Mouse (Mus musculus) myocyte (in vitro differentiated cells): Measurements from ENCODE around the gene Slc34a3. TPM values are rescaled to one million over a fixed set of nuclear protein-coding genes. Genes with fewer than 3 reads are reported as not detected.

Source experiments
- H3K27me3 ChIP-seq: one replicate; pipeline ENCODE4 v1.6.1; 2011; ENCODE audit not compliant: control insufficient read depth, insufficient read depth, insufficient read length
- H3K36me3 ChIP-seq: one replicate; pipeline ENCODE4 v1.6.1; 2011; ENCODE audit not compliant: control insufficient read depth, insufficient read depth
- H3K4me2 ChIP-seq: one replicate; pipeline ENCODE4 v1.6.1; 2011; ENCODE audit warnings: low read depth, control low read depth
- H3K4me3 ChIP-seq: one replicate; pipeline ENCODE4 v1.5.1; 2011; ENCODE audit warnings: mild to moderate bottlenecking, control low read depth, moderate library complexity
- H3K79me2 ChIP-seq: one replicate; pipeline ENCODE4 v1.6.1; 2011; ENCODE audit not compliant: control insufficient read depth, insufficient read depth
- H3ac ChIP-seq: one replicate; pipeline ENCODE4 v1.6.1; 2011; ENCODE audit not compliant: control insufficient read depth, insufficient read length
- CEBPB ChIP-seq: IDR thresholded peaks from 2 replicates; pipeline ENCODE4 v1.6.1; 2011; ENCODE audit warnings: mild to moderate bottlenecking, moderate library complexity; ENCODE audit not compliant: poor library complexity, insufficient read depth, severe bottlenecking
- E2F4 ChIP-seq: IDR thresholded peaks from one replicate; pipeline ENCODE4 v1.6.1; 2011; ENCODE audit warnings: mild to moderate bottlenecking, control low read depth, moderate library complexity; ENCODE audit not compliant: insufficient read depth
- MAX ChIP-seq: IDR thresholded peaks from one replicate; pipeline ENCODE4 v1.6.1; 2011; ENCODE audit warnings: low read depth, mild to moderate bottlenecking, control low read depth
- MYOD1 ChIP-seq, 3 experiments: IDR thresholded peaks; one replicate each; pipeline ENCODE4 v1.6.1; 2011; ENCODE audit warnings: control low read depth in 2 of 3, low read depth in 2 of 3, mild to moderate bottlenecking in 2 of 3, moderate library complexity in 1 of 3; ENCODE audit not compliant: insufficient read length in 2 of 3, control insufficient read depth in 1 of 3
- MYOG ChIP-seq, 3 experiments: IDR thresholded peaks; one replicate each; pipeline ENCODE4 v1.6.1; 2011; ENCODE audit warnings: control low read depth in 2 of 3, low read depth in 2 of 3, mild to moderate bottlenecking in 2 of 3; ENCODE audit not compliant: insufficient read length in 2 of 3, control insufficient read depth in 1 of 3, insufficient read depth in 1 of 3
- POLR2A ChIP-seq: IDR thresholded peaks from one replicate; pipeline ENCODE4 v1.6.1; 2011; ENCODE audit warnings: low read depth, mild to moderate bottlenecking, control low read depth, moderate library complexity; ENCODE audit not compliant: insufficient read length
- POLR2AphosphoS2 ChIP-seq: IDR thresholded peaks from one replicate; pipeline ENCODE4 v1.6.1; 2011; ENCODE audit warnings: low read depth, control low read depth; ENCODE audit not compliant: insufficient read length
- REST ChIP-seq: IDR thresholded peaks from one replicate; pipeline ENCODE4 v1.6.1; 2011; ENCODE audit warnings: mild to moderate bottlenecking, control low read depth, moderate library complexity; ENCODE audit not compliant: insufficient read depth, insufficient read length
- SRF ChIP-seq: IDR thresholded peaks from one replicate; pipeline ENCODE4 v1.6.1; 2011; ENCODE audit warnings: low read depth; ENCODE audit not compliant: control insufficient read depth, insufficient read length
- TCF12 ChIP-seq: IDR thresholded peaks from one replicate; pipeline ENCODE4 v1.6.1; 2011; ENCODE audit warnings: mild to moderate bottlenecking, control low read depth; ENCODE audit not compliant: poor library complexity, insufficient read depth, severe bottlenecking
- TCF3 ChIP-seq: IDR thresholded peaks from one replicate; pipeline ENCODE4 v1.6.1; 2011; ENCODE audit warnings: low read depth, control low read depth; ENCODE audit not compliant: insufficient read length
- USF1 ChIP-seq: IDR thresholded peaks from one replicate; pipeline ENCODE4 v1.6.1; 2011; ENCODE audit warnings: low read depth, mild to moderate bottlenecking, control low read depth, moderate library complexity
- polyA plus RNA-seq: library from polyadenylated mRNA; unstranded; fragments of >200 nt; fragmentation: generic; extraction: Trizol; gene quantifications from one replicate; pipeline ENCODE4 v1.2.1, GENCODE M21; 2012; ENCODE audit warnings: missing spikeins

The Slc34a3 gene
- polyA plus RNA-seq, 1 experiment, result not detected

- Histone ChIP-seq H3K4me2 (peak overlapping the region; percentile 45), H3ac (no peak overlapping the region), H3K27me3 (peaks cover 21% of the 10 kb centered on the region), H3K36me3 (peaks cover 15% of the 10 kb centered on the region), H3K79me2 (peaks cover 11% of the 10 kb centered on the region), H3K4me3 (no peak overlapping the region)
- TF ChIP-seq TCF3 (peak; percentile 45), MYOG (IDR thresholded peaks at IDR 0.05; ENCODE audit: control insufficient read depth in 1 of 3, insufficient read depth in 1 of 3, insufficient read length in 2 of 3, low read depth in 2 of 3) (peak; percentile 70 to 97 (median 94)), MAX (no peak), SRF (no peak), MYOD1 (IDR thresholded peaks at IDR 0.05; ENCODE audit: control insufficient read depth in 1 of 3, insufficient read length in 2 of 3, low read depth in 2 of 3) (peak in 2 of 3 experiments; percentile 91 to 92), POLR2A (peak; percentile 47), TCF12 (no peak), REST (no peak), CEBPB (no peak), E2F4 (no peak)
Observed at GRCm38 (mm10) chr2:25226864-25227263, 7.3 kb downstream of the Slc34a3 start.

- Histone ChIP-seq H3ac (no peak overlapping the region), H3K4me2 (peak overlapping the region; percentile 76), H3K36me3 (peaks cover 23% of the 10 kb centered on the region), H3K27me3 (peaks cover 11% of the 10 kb centered on the region), H3K79me2 (peaks cover 11% of the 10 kb centered on the region), H3K4me3 (peak overlapping the region; percentile 99)
- TF ChIP-seq REST, result no peak
- TF ChIP-seq USF1, result no peak
- TF ChIP-seq MAX, result no peak
- TF ChIP-seq TCF12, result no peak
- TF ChIP-seq E2F4, result no peak
- no peak for TF ChIP-seq POLR2AphosphoS2
- TF ChIP-seq CEBPB, result no peak
Observed at GRCm38 (mm10) chr2:25225811-25226379, 8.3 kb downstream of the Slc34a3 start.

GRCm38 (mm10) chr2:25224766-25225752, 9.1 kb downstream of the Slc34a3 start:
- Histone ChIP-seq H3K36me3 (peaks cover 23% of the 10 kb centered on the region), H3ac (peak overlapping the region; percentile 59), H3K27me3 (peaks cover 3% of the 10 kb centered on the region), H3K4me2 (peak overlapping the region; percentile 76), H3K4me3 (peak overlapping the region; percentile 99), H3K79me2 (peaks cover 11% of the 10 kb centered on the region)
- no peak for TF ChIP-seq REST
- peak; percentile 58 for TF ChIP-seq POLR2A
- peak in 2 of 3 experiments; percentile 45 to 54 for TF ChIP-seq MYOD1 (IDR thresholded peaks at IDR 0.05; ENCODE audit: control insufficient read depth in 1 of 3, insufficient read length in 2 of 3, low read depth in 2 of 3)
- peak; percentile 32 for TF ChIP-seq E2F4
- TF ChIP-seq MYOG (IDR thresholded peaks at IDR 0.05; ENCODE audit: control insufficient read depth in 1 of 3, insufficient read depth in 1 of 3, insufficient read length in 2 of 3, low read depth in 2 of 3), result peak in 2 of 3 experiments; percentile 33 to 44
- TF ChIP-seq POLR2AphosphoS2, result peak; percentile 77

GRCm38 (mm10) chr2:25224492-25224765, 9.7 kb downstream of the Slc34a3 start, which contains the start of gene Tubb4b:
Gene Tubb4b, minus strand, starts transcription at chr2:25224702.
- H3K4me3 ChIP-seq, result peak within 1 kb of the TSS; percentile 99
- peaks cover 11% of the 10 kb centered on the region for H3K79me2 ChIP-seq
- H3K4me2 ChIP-seq, result peak within 1 kb of the TSS; percentile 99
- TF ChIP-seq POLR2A (peak; percentile 89), REST (peak; percentile 51), MAX (no peak), SRF (no peak), CEBPB (no peak), MYOG (IDR thresholded peaks at IDR 0.05; ENCODE audit: control insufficient read depth in 1 of 3, insufficient read depth in 1 of 3, insufficient read length in 2 of 3, low read depth in 2 of 3) (peak in 2 of 3 experiments; percentile 25 to 71), MYOD1 (IDR thresholded peaks at IDR 0.05; ENCODE audit: control insufficient read depth in 1 of 3, insufficient read length in 2 of 3, low read depth in 2 of 3) (peak in 2 of 3 experiments; percentile 45 to 68), E2F4 (no peak), USF1 (no peak), TCF3 (peak; percentile 31), TCF12 (no peak), POLR2AphosphoS2 (peak; percentile 96)
- peak within 1 kb of the TSS; percentile 59 for H3ac ChIP-seq
- H3K36me3 ChIP-seq, result peaks cover 23% of the 10 kb centered on the region
- H3K27me3 ChIP-seq, result no peaks in the 10 kb centered on the region
